Mouse (Mus musculus) stomach, embryonic 16.5 days (tissue): ENCODE results near the gene Emc1. TPM values are rescaled to one million over a fixed set of nuclear protein-coding genes. Genes with fewer than 3 reads are reported as not detected.

ENCODE experiments used
- ATAC-seq: fragments of 200-750 bp; cut with Nextera tagmentation; 2 replicates; pipeline ENCODE4 v1.8.0; 2017; ENCODE audit warnings: moderate number of reproducible peaks, moderate TSS enrichment; ENCODE audit not compliant: insufficient read depth, low FRiP score
- H3K27ac ChIP-seq: fragments of 300-500 bp; sonication (generic); 2 replicates; pipeline ENCODE4 v1.5.1; 2014; ENCODE audit warnings: low read length
- H3K27me3 ChIP-seq: fragments of 300-500 bp; sonication (generic); 2 replicates; pipeline ENCODE4 v1.6.1; 2014; ENCODE audit warnings: low read length, control low read depth, mixed read lengths; ENCODE audit not compliant: control insufficient read depth, insufficient read depth
- H3K36me3 ChIP-seq: fragments of 300-500 bp; sonication (generic); 2 replicates; pipeline ENCODE4 v1.6.1; 2014; ENCODE audit warnings: low read length; ENCODE audit not compliant: control insufficient read depth, insufficient read depth
- H3K4me1 ChIP-seq: fragments of 300-500 bp; sonication (generic); 2 replicates; pipeline ENCODE4 v1.6.1; 2014; ENCODE audit warnings: low read length, control low read depth, mixed read lengths; ENCODE audit not compliant: control insufficient read depth, insufficient read depth
- H3K4me2 ChIP-seq: fragments of 300-500 bp; sonication (generic); 2 replicates; pipeline ENCODE4 v1.6.1; 2014; ENCODE audit warnings: low read depth, low read length, mixed read lengths
- H3K4me3 ChIP-seq: fragments of 300-500 bp; sonication (generic); replicated peaks from 2 replicates; pipeline ENCODE4 v1.5.1; 2014; ENCODE audit warnings: mild to moderate bottlenecking, low read length
- H3K9ac ChIP-seq: fragments of 300-500 bp; sonication (generic); 2 replicates; pipeline ENCODE4 v1.6.1; 2014; ENCODE audit warnings: low read length
- H3K9me3 ChIP-seq: fragments of 300-500 bp; sonication (generic); replicated peaks from 2 replicates; pipeline ENCODE4 v1.6.1; 2016; ENCODE audit warnings: low read length, control low read depth; ENCODE audit not compliant: control insufficient read depth
- WGBS: fragments of 180-500 bp; shearing (Covaris S2); extraction: QIAGEN DNeasy Blood & Tissue Kit; methylation state at CpG from one replicate; pipeline ENCODE4 v1.1.7; 2014; 5-methylcytosine and 5-hydroxymethylcytosine counted together
- polyA plus RNA-seq: library from polyadenylated mRNA; unstranded; fragments of >200 nt; fragmentation: Nextera tagmentation; extraction: Ambion mirVana; gene quantifications from 2 replicates; pipeline ENCODE4 v1.2.1, GENCODE M21; 2015

The Emc1 gene
- polyA plus RNA-seq, 1 experiment from 2014 or later, result 24.8 TPM

GRCm38 (mm10) chr4:139343718-139344117 lies 8.7 kb upstream of the Emc1 start:
- 61% methylated on average over 5 of the region's 5 CpGs for WGBS
- Histone ChIP-seq H3K36me3 (peaks cover 6% of the 10 kb centered on the region; the same call in 1 of the 2 replicates), H3K4me3 (no peak overlapping the region), H3K27ac (no peak overlapping the region), H3K4me1 (no peaks in the 10 kb centered on the region), H3K9me3 (no peaks in the 10 kb centered on the region), H3K9ac (no peak overlapping the region), H3K27me3 (no peaks in the 10 kb centered on the region), H3K4me2 (no peak overlapping the region)
- no peak; the same call in 1 of the 2 replicates for ATAC-seq

- H3K27ac ChIP-seq, result no peak overlapping the region
- H3K9ac ChIP-seq, result no peak overlapping the region
- no peaks in the 10 kb centered on the region for H3K27me3 ChIP-seq
- H3K4me3 ChIP-seq, result no peak overlapping the region
- WGBS, result 81% methylated on average over 23 of the region's 23 CpGs
- H3K4me2 ChIP-seq, result no peak overlapping the region
- ATAC-seq, result no peak
- H3K36me3 ChIP-seq, result peaks cover 13% of the 10 kb centered on the region; the same call in 1 of the 2 replicates
- peaks cover 1% of the 10 kb centered on the region; the same call in 1 of the 2 replicates for H3K4me1 ChIP-seq
- no peaks in the 10 kb centered on the region for H3K9me3 ChIP-seq
Observed at GRCm38 (mm10) chr4:139345416-139346019, 6.9 kb upstream of the Emc1 start.

- H3K36me3 ChIP-seq, result peaks cover 9% of the 10 kb centered on the region; the same call in 1 of the 2 replicates
- ATAC-seq, result no peak; the same call in 1 of the 2 replicates
- H3K4me3 ChIP-seq, result peak overlapping the region; percentile 83
- peak overlapping the region; percentile 93; the same call in 1 of the 2 replicates for H3K27ac ChIP-seq
- H3K4me1 ChIP-seq, result peaks cover 17% of the 10 kb centered on the region
- no peaks in the 10 kb centered on the region for H3K9me3 ChIP-seq
- H3K27me3 ChIP-seq, result no peaks in the 10 kb centered on the region
- peak overlapping the region; percentile 87 for H3K9ac ChIP-seq
- WGBS, result 0% methylated on average over 7 of the region's 7 CpGs
- peak overlapping the region; percentile 97 for H3K4me2 ChIP-seq
Observed at GRCm38 (mm10) chr4:139352832-139353231, 445 bp downstream of the Emc1 start.

- no peaks in the 10 kb centered on the region for H3K27me3 ChIP-seq
- H3K4me1 ChIP-seq, result peaks cover 4% of the 10 kb centered on the region
- ATAC-seq, result no peak
- no peak overlapping the region for H3K4me3 ChIP-seq
- no peak overlapping the region for H3K4me2 ChIP-seq
- 73% methylated on average over 3 of the region's 3 CpGs for WGBS
- H3K36me3 ChIP-seq, result no peaks in the 10 kb centered on the region
- H3K9me3 ChIP-seq, result no peaks in the 10 kb centered on the region
- H3K27ac ChIP-seq, result no peak overlapping the region
- H3K9ac ChIP-seq, result no peak overlapping the region
Observed at GRCm38 (mm10) chr4:139357211-139357610, 4.8 kb downstream of the Emc1 start.

GRCm38 (mm10) chr4:139360761-139361548 lies 8.6 kb downstream of the Emc1 start:
- Histone ChIP-seq H3K27me3 (no peaks in the 10 kb centered on the region), H3K4me2 (no peak overlapping the region), H3K36me3 (peaks cover 17% of the 10 kb centered on the region; the same call in 1 of the 2 replicates), H3K27ac (no peak overlapping the region), H3K4me1 (no peaks in the 10 kb centered on the region), H3K9me3 (no peaks in the 10 kb centered on the region), H3K4me3 (no peak overlapping the region), H3K9ac (no peak overlapping the region)
- ATAC-seq, result no peak
- 87% methylated on average over 11 of the region's 11 CpGs for WGBS

GRCm38 (mm10) chr4:139367336-139367735 lies 14.9 kb downstream of the Emc1 start:
- H3K27ac ChIP-seq, result no peak overlapping the region
- H3K9ac ChIP-seq, result no peak overlapping the region
- H3K4me2 ChIP-seq, result no peak overlapping the region
- ATAC-seq, result no peak
- no peaks in the 10 kb centered on the region for H3K9me3 ChIP-seq
- 94% methylated on average over 3 of the region's 3 CpGs for WGBS
- no peak overlapping the region for H3K4me3 ChIP-seq
- no peaks in the 10 kb centered on the region for H3K27me3 ChIP-seq
- H3K4me1 ChIP-seq, result no peaks in the 10 kb centered on the region
- peaks cover 30% of the 10 kb centered on the region for H3K36me3 ChIP-seq

GRCm38 (mm10) chr4:139368038-139368437 lies 15.7 kb downstream of the Emc1 start:
- Histone ChIP-seq H3K4me2 (no peak overlapping the region), H3K4me1 (no peaks in the 10 kb centered on the region), H3K9me3 (no peaks in the 10 kb centered on the region), H3K9ac (no peak overlapping the region), H3K27ac (no peak overlapping the region), H3K27me3 (no peaks in the 10 kb centered on the region), H3K4me3 (no peak overlapping the region), H3K36me3 (peaks cover 30% of the 10 kb centered on the region)
- ATAC-seq, result no peak
- 93% methylated on average over 5 of the region's 5 CpGs for WGBS

- Histone ChIP-seq H3K36me3 (peaks cover 14% of the 10 kb centered on the region; the same call in 1 of the 2 replicates), H3K27ac (no peak overlapping the region), H3K4me3 (no peak overlapping the region), H3K4me2 (no peak overlapping the region), H3K9ac (no peak overlapping the region), H3K27me3 (no peaks in the 10 kb centered on the region), H3K4me1 (no peaks in the 10 kb centered on the region), H3K9me3 (no peaks in the 10 kb centered on the region)
- WGBS, result 89% methylated on average over 4 of the region's 4 CpGs
- no peak for ATAC-seq
Observed at GRCm38 (mm10) chr4:139373130-139373529, 20.7 kb downstream of the Emc1 start.

- ATAC-seq, result no peak
- Histone ChIP-seq H3K27me3 (no peaks in the 10 kb centered on the region), H3K27ac (no peak overlapping the region), H3K4me1 (no peaks in the 10 kb centered on the region), H3K4me2 (no peak overlapping the region), H3K4me3 (no peak overlapping the region), H3K9me3 (no peaks in the 10 kb centered on the region), H3K36me3 (peaks cover 14% of the 10 kb centered on the region; the same call in 1 of the 2 replicates), H3K9ac (no peak overlapping the region)
- WGBS, result 80% methylated on average over 10 of the region's 10 CpGs
Observed at GRCm38 (mm10) chr4:139373531-139373930, 21.1 kb downstream of the Emc1 start.
